22 mouse cellular contexts compared by ENCODE assay signal in the genomic region with DNA sequence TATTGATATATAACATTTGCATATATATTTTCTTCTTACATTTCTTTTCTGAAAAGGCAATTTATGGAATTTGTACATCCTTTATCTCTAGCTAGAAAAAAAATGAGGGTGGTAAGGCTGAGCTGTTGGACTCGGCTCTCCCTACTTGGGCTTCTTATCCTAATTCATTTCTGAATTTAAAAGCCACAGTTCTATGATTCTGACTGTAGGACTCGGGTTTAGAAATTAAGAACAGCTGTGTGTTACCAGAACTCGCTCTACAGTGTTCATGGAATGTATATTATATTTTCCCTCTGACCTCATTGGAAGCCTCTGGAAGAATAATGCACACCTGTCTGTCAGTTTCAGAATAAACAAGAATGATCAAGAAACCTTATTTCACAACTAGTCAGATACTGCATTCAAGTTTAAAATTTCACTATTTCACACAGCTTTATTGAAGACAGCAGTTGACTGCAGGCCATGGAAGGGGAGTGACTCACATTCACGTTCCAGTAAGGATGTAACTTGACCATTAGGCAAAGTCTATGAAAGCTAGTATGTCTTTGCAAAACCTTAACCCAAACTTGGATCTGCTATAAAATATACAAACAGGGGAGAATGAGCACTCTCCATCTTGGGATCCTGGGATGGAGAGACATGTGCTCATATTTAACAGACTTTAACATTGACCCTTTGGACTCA.
DNase-seq lines count a peak whose midpoint lies in the region; ATAC-seq lines count a peak whose summit lies in the region.
"Had no signal": no experiment of that assay in that cellular context is flagged by ENCODE, and none has a peak within 500 bp of the region (broad histone marks: within the 10 kb centered on the region; RNA-seq: fewer than 3 reads in every experiment).

No protein-coding gene starts in this region.

- WGBS in kidney, embryonic 16.5 days: 65% methylated on average over 4 of the region's 4 CpGs
- 22% methylated on average over 4 of the region's 4 CpGs for WGBS in embryonic facial prominence, embryonic 12.5 days
- WGBS in limb, embryonic 13.5 days: 25% methylated on average over 4 of the region's 4 CpGs

- H3K27ac ChIP-seq in kidney, embryonic 16.5 days (ENCODE audit: low read length): 0 out of 2 replicates have a peak overlapping the region, but pooled peaks have one; percentile 18
- H3K27ac ChIP-seq in embryonic facial prominence, embryonic 12.5 days: no peak overlapping the region
- 0 out of 2 replicates have a peak overlapping the region, but pooled peaks have one; percentile 40 for H3K27ac ChIP-seq in limb, embryonic 13.5 days
- H3K27ac ChIP-seq: embryonic facial prominence, embryonic 13.5 days; forebrain, embryonic 15.5 days; gastrocnemius, adult 2 months; heart, embryonic 13.5 days; hindbrain, embryonic 12.5 days had no signal

- ATAC-seq in kidney, embryonic 16.5 days (ENCODE audit: low FRiP score, low TSS enrichment): no peak
- peak; percentile 28; the same call in 1 of the 2 replicates for ATAC-seq in embryonic facial prominence, embryonic 12.5 days (ENCODE audit: insufficient number of reproducible peaks, insufficient read depth, low FRiP score, low TSS enrichment)
- peak; percentile 66 for ATAC-seq in limb, embryonic 13.5 days (ENCODE audit: low FRiP score, low read depth)
- ATAC-seq: forebrain, embryonic 15.5 days; inflammation-experienced regulatory T-cells, adult 6 months had no signal

- no peak overlapping the region for H3K4me2 ChIP-seq in kidney, embryonic 16.5 days (replicated peaks; ENCODE audit: low read depth, low read length)
- no peak overlapping the region for H3K4me2 ChIP-seq in embryonic facial prominence, embryonic 12.5 days (replicated peaks)
- H3K4me2 ChIP-seq in limb, embryonic 13.5 days (replicated peaks): no peak overlapping the region
- H3K4me2 ChIP-seq: embryonic facial prominence, embryonic 13.5 days; forebrain, embryonic 15.5 days; heart, embryonic 13.5 days; hindbrain, embryonic 12.5 days had no signal

- DNase-seq in kidney, postnatal 10 days: no peak
- DNase-seq in 3T3-L1 (ENCODE audit: low read depth, low spot score) (peak; percentile 80), liver (no peak)
- no peak for DNase-seq in frontal cortex, postnatal 14 days (ENCODE audit: low spot score in 2 of 2)
- DNase-seq in kidney, adult 18-20 months: no peak
- DNase-seq: adrenal gland, adult 8-10 months; adrenal gland, postnatal 36 days; cerebellum, adult 2 months; cerebellum, postnatal 10 days; gastrocnemius, adult 2 months; gastrocnemius, postnatal 25 days; heart, postnatal 36 days had no signal

- H3K4me3 ChIP-seq in kidney, embryonic 16.5 days (ENCODE audit: low read length): no peak overlapping the region
- H3K4me3 ChIP-seq in embryonic facial prominence, embryonic 12.5 days: no peak overlapping the region
- H3K4me3 ChIP-seq in limb, embryonic 13.5 days: no peak overlapping the region
- H3K4me3 ChIP-seq: embryonic facial prominence, embryonic 13.5 days; erythroblast, embryonic 14.5 days; forebrain, embryonic 15.5 days; gastrocnemius, adult 2 months; heart, embryonic 13.5 days; hindbrain, embryonic 12.5 days had no signal

- no peaks in the 10 kb centered on the region for H3K36me3 ChIP-seq in kidney, embryonic 16.5 days (ENCODE audit: insufficient read depth, low read length)
- H3K36me3 ChIP-seq in embryonic facial prominence, embryonic 12.5 days: no peaks in the 10 kb centered on the region
- no peaks in the 10 kb centered on the region for H3K36me3 ChIP-seq in limb, embryonic 13.5 days
- H3K36me3 ChIP-seq: embryonic facial prominence, embryonic 13.5 days; forebrain, embryonic 15.5 days; heart, embryonic 13.5 days; hindbrain, embryonic 12.5 days had no signal

- H3K9ac ChIP-seq in kidney, embryonic 16.5 days (replicated peaks; ENCODE audit: low read length): no peak overlapping the region
- no peak overlapping the region for H3K9ac ChIP-seq in embryonic facial prominence, embryonic 12.5 days
- no peak overlapping the region for H3K9ac ChIP-seq in limb, embryonic 13.5 days
- H3K9ac ChIP-seq: embryonic facial prominence, embryonic 13.5 days; forebrain, embryonic 15.5 days; heart, embryonic 13.5 days; hindbrain, embryonic 12.5 days had no signal

- H3K4me1 ChIP-seq in kidney, embryonic 16.5 days (ENCODE audit: insufficient read depth, low read length): peaks cover 2% of the 10 kb centered on the region; the same call in 1 of the 2 replicates
- H3K4me1 ChIP-seq in embryonic facial prominence, embryonic 12.5 days: 0 out of 2 replicates have a peak, but pooled peaks cover 5% of the 10 kb centered on the region
- H3K4me1 ChIP-seq in limb, embryonic 13.5 days: peaks cover 18% of the 10 kb centered on the region
- H3K4me1 ChIP-seq: embryonic facial prominence, embryonic 13.5 days; forebrain, embryonic 15.5 days; hindbrain, embryonic 12.5 days had no signal

- no peaks in the 10 kb centered on the region for H3K9me3 ChIP-seq in kidney, embryonic 16.5 days (ENCODE audit: low read length)
- H3K9me3 ChIP-seq in embryonic facial prominence, embryonic 12.5 days: no peaks in the 10 kb centered on the region
- H3K9me3 ChIP-seq in limb, embryonic 13.5 days: no peaks in the 10 kb centered on the region
- H3K9me3 ChIP-seq: embryonic facial prominence, embryonic 13.5 days; forebrain, embryonic 15.5 days; heart, embryonic 13.5 days; hindbrain, embryonic 12.5 days had no signal

- H3K27me3 ChIP-seq in kidney, embryonic 16.5 days (ENCODE audit: insufficient read depth, low read length): no peaks in the 10 kb centered on the region
- H3K27me3 ChIP-seq in embryonic facial prominence, embryonic 12.5 days: no peaks in the 10 kb centered on the region
- H3K27me3 ChIP-seq in limb, embryonic 13.5 days: no peaks in the 10 kb centered on the region
- H3K27me3 ChIP-seq: CH12.LX; embryonic facial prominence, embryonic 13.5 days; forebrain, embryonic 15.5 days; heart, embryonic 13.5 days; hindbrain, embryonic 12.5 days had no signal
